ENCODE assay signal across 7 mouse cellular contexts in genomic region chr12:86888130-86889069, GRCm38 (mm10). TPM values are rescaled to one million over a fixed set of nuclear protein-coding genes. Genes with fewer than 3 reads are reported as not detected.
DNase-seq lines count a peak whose midpoint lies in the region; ATAC-seq and TF ChIP-seq lines count a peak whose summit lies in the region.

No protein-coding gene starts in this region.

- H3K9me3 ChIP-seq in intestine, embryonic 14.5 days (ENCODE audit: control insufficient read depth, low read length) = no peaks in the 10 kb centered on the region
- H3K9me3 ChIP-seq in limb, embryonic 13.5 days = no peaks in the 10 kb centered on the region
- H3K9me3 ChIP-seq in midbrain, embryonic 14.5 days (ENCODE audit: control insufficient read depth, low read length) = no peaks in the 10 kb centered on the region

- peak overlapping the region; percentile 24 for H3K4me3 ChIP-seq in intestine, embryonic 14.5 days (ENCODE audit: low read depth, low read length)
- peak overlapping the region; percentile 36 for H3K4me3 ChIP-seq in limb, embryonic 13.5 days
- peak overlapping the region; percentile 17 for H3K4me3 ChIP-seq in midbrain, embryonic 14.5 days (replicated peaks; ENCODE audit: low read depth, low read length)
- peak overlapping the region; percentile 53 for H3K4me3 ChIP-seq in spleen, adult 2 months (ENCODE audit: extremely low read depth, insufficient read depth, insufficient read length)

- DNase-seq in ZHBTc4 (ENCODE audit: low read depth, low spot score) = peak; percentile 81
- peak; percentile 72 to 75 for DNase-seq in cerebellum, postnatal 36 days
- DNase-seq in gastrocnemius, postnatal 25 days = peak; percentile 91
- peak; percentile 82 for DNase-seq in intestine, embryonic 14.5 days (ENCODE audit: low spot score)
- DNase-seq in midbrain, embryonic 14.5 days = peak; percentile 78
- DNase-seq in spleen, adult 2 months (ENCODE audit: low read depth in 1 of 2, low spot score in 2 of 2) = peak in 1 of 2 experiments; percentile 81

- H3K27ac ChIP-seq in intestine, embryonic 14.5 days (ENCODE audit: low read depth) = peak overlapping the region; percentile 97
- peak overlapping the region; percentile 95 for H3K27ac ChIP-seq in limb, embryonic 13.5 days
- H3K27ac ChIP-seq in midbrain, embryonic 14.5 days (replicated peaks; ENCODE audit: low read depth, low read length) = peak overlapping the region; percentile 82
- H3K27ac ChIP-seq in spleen, adult 2 months (ENCODE audit: insufficient read depth, low read length) = peak overlapping the region; percentile 97

- H3K4me1 ChIP-seq in intestine, embryonic 14.5 days (replicated peaks; ENCODE audit: control insufficient read depth, insufficient read depth, low read length) = peaks cover 75% of the 10 kb centered on the region
- H3K4me1 ChIP-seq in limb, embryonic 13.5 days = peaks cover 82% of the 10 kb centered on the region
- H3K4me1 ChIP-seq in midbrain, embryonic 14.5 days (ENCODE audit: control insufficient read depth, insufficient read depth, low read length) = peaks cover 78% of the 10 kb centered on the region
- peaks cover 32% of the 10 kb centered on the region for H3K4me1 ChIP-seq in spleen, adult 2 months (ENCODE audit: control insufficient read depth, insufficient read depth, insufficient read length)

- peak overlapping the region; percentile 56 for H3K9ac ChIP-seq in intestine, embryonic 14.5 days (ENCODE audit: low read length)
- peak overlapping the region; percentile 63 for H3K9ac ChIP-seq in limb, embryonic 13.5 days
- H3K9ac ChIP-seq in midbrain, embryonic 14.5 days (replicated peaks; ENCODE audit: low read length) = peak overlapping the region; percentile 36; the same call in 1 of the 2 replicates

- no peaks in the 10 kb centered on the region for H3K36me3 ChIP-seq in intestine, embryonic 14.5 days (ENCODE audit: control insufficient read depth, insufficient read depth, low read length)
- no peaks in the 10 kb centered on the region for H3K36me3 ChIP-seq in limb, embryonic 13.5 days
- H3K36me3 ChIP-seq in midbrain, embryonic 14.5 days (ENCODE audit: control insufficient read depth, insufficient read depth, low read length) = no peaks in the 10 kb centered on the region
- no peaks in the 10 kb centered on the region for H3K36me3 ChIP-seq in spleen, adult 2 months (ENCODE audit: control insufficient read depth, insufficient read depth, low read length)

- peak; percentile 25 for ATAC-seq in intestine, embryonic 14.5 days (replicated peaks; ENCODE audit: low FRiP score, low TSS enrichment, low read depth)
- peak; percentile 39; the same call in 1 of the 2 replicates for ATAC-seq in limb, embryonic 13.5 days (ENCODE audit: low FRiP score, low read depth)
- no peak for ATAC-seq in midbrain, embryonic 14.5 days (ENCODE audit: low FRiP score, low TSS enrichment)

- no peaks in the 10 kb centered on the region for H3K27me3 ChIP-seq in intestine, embryonic 14.5 days (replicated peaks; ENCODE audit: control insufficient read depth, insufficient read depth, low read length)
- H3K27me3 ChIP-seq in limb, embryonic 13.5 days = no peaks in the 10 kb centered on the region
- H3K27me3 ChIP-seq in midbrain, embryonic 14.5 days (ENCODE audit: control insufficient read depth, insufficient read depth, low read length) = no peaks in the 10 kb centered on the region
- 0 out of 2 replicates have a peak, but pooled peaks cover 1% of the 10 kb centered on the region for H3K27me3 ChIP-seq in spleen, adult 2 months (ENCODE audit: control insufficient read depth, insufficient read depth, low read length)

- 0 out of 2 replicates have a peak, but pooled peaks have one; percentile 16 for TF ChIP-seq CTCF in spleen, adult 2 months (IDR thresholded peaks at IDR 0.05; ENCODE audit: extremely low read depth, insufficient read depth, insufficient read length, insufficient replicate concordance)

- peak; percentile 18; the same call in 1 of the 2 replicates for TF ChIP-seq POLR2A in spleen, adult 2 months (IDR thresholded peaks at IDR 0.05; ENCODE audit: low read depth, low read length)

- H3K4me2 ChIP-seq in intestine, embryonic 14.5 days (ENCODE audit: low read length) = peak overlapping the region; percentile 58
- peak overlapping the region; percentile 69 for H3K4me2 ChIP-seq in limb, embryonic 13.5 days (replicated peaks)
- H3K4me2 ChIP-seq in midbrain, embryonic 14.5 days (ENCODE audit: low read length) = peak overlapping the region; percentile 54

- 1% methylated on average over 47 of the region's 47 CpGs for WGBS in intestine, embryonic 14.5 days
- 0% methylated on average over 46 of the region's 47 CpGs for WGBS in limb, embryonic 13.5 days
- under 1% methylated on average over 47 of the region's 47 CpGs for WGBS in midbrain, embryonic 14.5 days
- under 1% methylated on average over 46 of the region's 47 CpGs for WGBS in spleen, adult 2 months

RNA-seq across cellular contexts. Expression of gene Irf2bpl, which starts 3.8 kb away (rescaled TPM):
- 10 to 100 TPM; 22.0 to 24.0 TPM for total RNA-seq in gastrocnemius, postnatal 25 days (2021)
- 16.3 and 18.4 TPM in 2 replicates for polyA plus RNA-seq in intestine, embryonic 14.5 days (2014; fragmentation: Nextera tagmentation; extraction: Ambion mirVana)
- polyA plus RNA-seq in limb, embryonic 13.5 days (2015; fragmentation: Nextera tagmentation; extraction: Ambion mirVana) = 39.2 and 41.2 TPM in 2 replicates
- 71.6 and 80.2 TPM in 2 replicates for polyA plus RNA-seq in midbrain, embryonic 14.5 days (2014; fragmentation: Nextera tagmentation; extraction: Ambion mirVana)
- 33.2 and 50.3 TPM in 2 replicates for polyA plus RNA-seq in spleen, adult 2 months (2012; rRNA removed)

RNA-seq across cellular contexts. Expression of gene Cipc, which starts 58.4 kb away (rescaled TPM):
- 10 to 100 TPM; 22.7 to 32.3 TPM for total RNA-seq in gastrocnemius, postnatal 25 days (2021)
- polyA plus RNA-seq in intestine, embryonic 14.5 days (2014; fragmentation: Nextera tagmentation; extraction: Ambion mirVana) = 16.3 and 16.9 TPM in 2 replicates
- 23.6 and 24.7 TPM in 2 replicates for polyA plus RNA-seq in limb, embryonic 13.5 days (2015; fragmentation: Nextera tagmentation; extraction: Ambion mirVana)
- 42.5 and 61.0 TPM in 2 replicates for polyA plus RNA-seq in midbrain, embryonic 14.5 days (2014; fragmentation: Nextera tagmentation; extraction: Ambion mirVana)
- 24.2 and 31.1 TPM in 2 replicates for polyA plus RNA-seq in spleen, adult 2 months (2012; rRNA removed)
